Mouse (Mus musculus) telencephalon, adult 2 months (tissue): ENCODE measurements around the gene Gm614.

Source experiments
- DNase-seq: peaks from one replicate; pipeline ENCODE4 v3.0.0-alpha.2; 2011; ENCODE audit warnings: low read depth, low spot score

Gene Gm614

DNA sequence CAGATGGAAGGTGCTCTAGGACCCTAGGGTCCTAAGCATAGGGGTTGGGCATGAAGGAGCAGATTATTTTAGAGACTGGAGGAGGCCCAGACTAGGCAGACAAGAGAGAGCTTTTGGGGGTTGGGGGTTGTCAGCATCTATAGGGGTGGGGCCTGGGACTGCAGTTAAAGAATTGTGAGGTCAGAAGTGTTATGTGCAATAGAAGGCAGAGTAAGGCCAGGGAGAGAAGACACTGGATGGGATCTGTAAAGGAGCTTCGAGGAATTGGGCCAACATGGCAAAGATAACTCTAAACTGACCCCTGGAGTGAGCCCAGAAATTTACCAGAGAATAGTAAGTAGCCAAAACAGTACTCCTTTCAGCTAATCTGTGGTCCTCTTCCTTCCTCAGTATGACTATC, at the start of gene Gm614:
TSS of gene Gm614 (minus strand) at position 101 of the 400 bp plus-strand sequence.
- DNase-seq, result no peak

- peak; percentile 57 for DNase-seq
Observed at GRCm38 (mm10) chrX:101309299-101309698, 45.5 kb upstream of the Gm614 start.

DNA sequence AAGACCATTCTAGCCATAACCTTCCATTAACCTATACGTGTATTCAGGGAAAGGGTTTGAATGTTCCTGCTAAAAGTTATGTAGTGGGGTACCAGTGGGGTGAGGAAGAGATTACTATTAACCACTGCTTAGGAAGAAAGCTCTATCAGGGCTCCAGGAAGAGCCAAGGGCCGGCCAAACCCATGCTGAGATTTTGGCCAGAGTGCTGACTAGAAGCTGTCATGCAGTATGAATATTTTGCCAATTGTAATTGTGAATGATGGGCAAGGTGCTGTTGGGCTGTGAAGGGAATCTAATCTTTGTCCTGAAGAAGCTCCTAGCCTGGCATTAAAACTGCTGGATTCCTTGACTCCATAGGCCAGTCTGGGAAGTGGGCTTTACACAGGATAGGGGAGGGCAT, 40.9 kb upstream of the Gm614 start:
- no peak for DNase-seq

- DNase-seq, result no peak
Observed at GRCm38 (mm10) chrX:101301654-101302053, 37.9 kb upstream of the Gm614 start.

- DNase-seq, result peak; percentile 21
Observed at GRCm38 (mm10) chrX:101300427-101301030, 36.7 kb upstream of the Gm614 start.

- DNase-seq, result no peak
Observed at GRCm38 (mm10) chrX:101299473-101300426, 36.0 kb upstream of the Gm614 start.

GRCm38 (mm10) chrX:101299055-101299454, 35.3 kb upstream of the Gm614 start, which contains the start of gene Nlgn3:
Nlgn3 (plus strand) TSS chrX:101299168.
- DNase-seq, result no peak

- DNase-seq, result no peak
Observed at GRCm38 (mm10) chrX:101290111-101290510, 26.3 kb upstream of the Gm614 start.

DNA sequence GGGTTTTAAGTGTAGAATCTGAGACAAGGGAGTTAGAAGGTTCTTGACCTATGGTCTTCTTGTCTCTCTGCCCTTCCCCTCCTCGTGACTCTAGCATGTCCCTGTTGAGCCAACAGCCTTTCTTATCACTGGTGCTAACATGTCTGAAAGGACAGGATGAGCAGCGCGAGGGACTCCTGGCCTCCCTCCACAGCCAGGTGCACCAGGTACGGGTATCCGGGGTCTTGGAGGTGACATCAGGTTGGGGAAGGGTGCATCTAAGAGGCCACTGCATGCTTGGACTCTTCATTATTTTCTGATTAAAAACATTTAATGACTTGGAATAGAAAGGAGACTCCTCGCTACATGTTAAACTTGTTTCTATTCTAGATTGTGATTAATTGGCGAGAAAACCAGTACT, 25.2 kb upstream of the Gm614 start:
- DNase-seq, result no peak

DNA sequence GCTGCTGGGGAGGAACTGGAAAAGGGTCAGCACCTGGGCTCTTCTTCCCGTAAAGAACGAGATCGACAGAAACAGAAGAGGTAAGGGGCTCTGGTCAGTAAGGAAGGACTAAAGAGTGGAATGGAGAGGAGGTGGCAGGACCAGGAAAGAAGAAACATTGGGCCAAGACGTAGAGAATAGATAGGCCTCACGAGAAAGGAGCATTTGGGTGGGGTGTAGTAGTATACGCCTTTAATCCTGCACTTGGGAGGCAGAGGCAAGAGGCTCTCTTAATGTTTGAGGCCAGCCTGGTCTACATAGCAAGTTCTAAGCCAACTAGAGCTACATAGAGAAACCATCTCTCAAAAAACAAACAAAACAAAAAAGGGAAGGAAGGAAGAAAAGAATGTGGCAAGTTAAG, 24.6 kb upstream of the Gm614 start:
- DNase-seq, result no peak

- no peak for DNase-seq
Observed at GRCm38 (mm10) chrX:101287543-101287942, 23.8 kb upstream of the Gm614 start.

DNA sequence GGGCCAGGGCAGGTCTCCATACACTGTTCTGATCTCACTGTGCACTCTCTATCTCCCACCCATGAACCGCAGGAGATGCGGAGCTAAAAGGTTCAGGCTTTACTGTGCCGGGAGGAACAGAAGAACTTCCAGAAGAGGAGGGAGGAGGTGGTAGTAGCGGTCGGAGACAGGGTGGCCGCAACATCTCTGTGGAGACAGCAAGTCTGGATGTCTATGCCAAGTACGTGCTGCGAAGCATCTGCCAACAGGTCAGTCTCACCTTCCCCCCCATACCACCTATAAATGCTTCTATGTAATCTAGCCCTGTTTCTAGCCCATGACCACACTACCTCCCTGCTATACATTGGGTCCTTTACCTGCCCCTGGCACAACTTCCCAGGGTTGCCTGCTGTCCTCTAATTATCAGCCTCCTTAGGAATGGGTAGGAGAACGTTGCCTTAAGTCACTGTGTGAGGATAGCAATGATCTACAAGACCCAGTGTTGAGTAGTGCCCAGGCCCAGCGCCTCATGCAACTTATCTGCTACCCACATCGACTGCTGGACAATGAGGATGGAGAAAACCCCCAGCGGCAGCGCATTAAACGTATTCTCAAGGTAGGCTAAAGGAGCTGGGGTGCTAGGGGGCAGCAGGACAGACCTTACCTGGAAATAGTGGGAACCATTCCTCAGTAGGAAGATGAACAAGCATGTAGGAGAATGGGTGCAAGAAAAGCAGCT, 22.3 kb upstream of the Gm614 start:
- DNase-seq, result no peak

DNA sequence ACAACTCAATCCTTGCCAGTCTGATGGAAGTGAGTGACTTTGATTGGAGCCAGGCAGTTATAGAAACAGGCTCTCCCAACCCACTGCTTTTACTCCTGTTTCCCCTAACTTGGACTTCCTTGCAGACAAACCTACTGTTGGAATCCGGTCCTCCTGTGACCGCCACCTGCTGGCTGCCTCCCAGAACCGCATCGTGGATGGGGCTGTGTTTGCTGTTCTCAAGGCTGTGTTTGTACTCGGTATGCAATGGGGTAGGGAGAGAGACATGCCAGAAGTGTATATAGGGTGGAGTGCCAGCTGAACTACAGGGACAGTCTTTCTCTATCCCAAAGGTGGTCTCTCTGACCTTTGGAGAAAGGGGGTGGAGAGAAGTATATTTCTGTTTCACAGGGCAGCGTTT, 21.7 kb upstream of the Gm614 start:
- no peak for DNase-seq

- no peak for DNase-seq
Observed at GRCm38 (mm10) chrX:101282813-101283212, 19.0 kb upstream of the Gm614 start.

DNA sequence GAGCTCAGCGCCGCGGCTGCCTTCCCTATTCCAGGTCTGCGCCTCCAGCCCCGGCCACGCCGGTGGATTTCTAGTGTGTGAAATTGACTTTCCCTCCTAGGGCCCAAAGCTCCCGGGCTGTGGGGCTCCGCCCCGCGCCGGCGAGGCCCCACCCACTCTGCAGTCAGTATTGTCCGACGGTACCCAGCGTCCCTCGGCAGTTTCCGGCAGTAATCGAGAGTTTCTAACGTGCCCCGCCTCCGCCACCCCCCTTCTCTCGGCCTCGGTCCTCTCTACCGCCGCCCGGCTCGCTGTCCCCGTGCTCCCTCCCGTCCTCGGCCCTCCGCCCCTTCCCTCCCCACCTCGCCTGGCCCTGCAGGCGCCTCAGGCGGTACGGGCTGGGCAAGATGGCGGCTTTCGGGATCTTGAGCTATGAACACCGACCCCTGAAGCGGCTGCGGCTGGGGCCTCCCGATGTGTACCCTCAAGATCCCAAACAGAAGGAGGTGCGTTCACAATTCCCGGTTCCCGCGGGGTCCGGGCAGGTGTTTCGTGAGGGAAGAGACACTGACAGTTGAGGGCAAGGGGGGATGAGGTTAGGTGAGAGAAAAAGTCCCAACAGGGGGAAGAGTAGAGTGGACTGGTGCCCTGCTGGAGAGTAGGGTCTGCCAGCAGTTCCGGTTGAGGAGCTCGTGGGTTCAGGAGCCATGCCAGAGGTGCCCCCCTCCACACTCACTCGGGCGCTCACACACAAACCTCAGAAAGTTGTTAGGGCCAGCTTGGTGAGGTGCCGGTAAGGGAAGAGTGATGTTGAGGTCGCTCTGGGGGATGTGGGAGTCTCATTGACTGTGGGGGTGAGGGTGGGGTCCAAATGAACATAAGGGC, 10.3 kb upstream of the Gm614 start, which contains the start of gene Med12:
TSS of gene Med12 (plus strand) at position 156 of the 864 bp plus-strand sequence.
- peak; percentile 57 for DNase-seq

- DNase-seq, result no peak
Observed at GRCm38 (mm10) chrX:101273410-101273809, 9.6 kb upstream of the Gm614 start.

DNA sequence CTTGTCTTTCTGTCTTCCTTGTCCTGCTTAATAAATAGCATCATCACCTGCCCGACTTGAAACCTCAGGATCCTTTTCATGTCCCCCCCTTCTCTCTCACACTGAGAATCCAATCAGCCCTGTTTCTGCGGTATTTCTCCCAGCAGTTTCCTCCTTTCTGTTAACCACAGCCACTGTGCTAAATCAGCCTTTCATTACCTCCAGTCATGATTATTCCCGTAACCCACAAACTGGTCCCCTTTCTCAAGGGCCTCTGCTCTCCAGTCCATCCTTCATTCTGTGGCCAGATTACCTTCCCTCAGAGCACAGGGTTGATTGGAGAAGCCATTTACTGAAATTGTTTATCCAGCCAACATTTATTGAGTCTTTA, 4.9 kb upstream of the Gm614 start, which contains the start of gene Gm20489:
TSS of gene Gm20489 (minus strand) at position 269 of the 370 bp plus-strand sequence.
- no peak for DNase-seq

DNA sequence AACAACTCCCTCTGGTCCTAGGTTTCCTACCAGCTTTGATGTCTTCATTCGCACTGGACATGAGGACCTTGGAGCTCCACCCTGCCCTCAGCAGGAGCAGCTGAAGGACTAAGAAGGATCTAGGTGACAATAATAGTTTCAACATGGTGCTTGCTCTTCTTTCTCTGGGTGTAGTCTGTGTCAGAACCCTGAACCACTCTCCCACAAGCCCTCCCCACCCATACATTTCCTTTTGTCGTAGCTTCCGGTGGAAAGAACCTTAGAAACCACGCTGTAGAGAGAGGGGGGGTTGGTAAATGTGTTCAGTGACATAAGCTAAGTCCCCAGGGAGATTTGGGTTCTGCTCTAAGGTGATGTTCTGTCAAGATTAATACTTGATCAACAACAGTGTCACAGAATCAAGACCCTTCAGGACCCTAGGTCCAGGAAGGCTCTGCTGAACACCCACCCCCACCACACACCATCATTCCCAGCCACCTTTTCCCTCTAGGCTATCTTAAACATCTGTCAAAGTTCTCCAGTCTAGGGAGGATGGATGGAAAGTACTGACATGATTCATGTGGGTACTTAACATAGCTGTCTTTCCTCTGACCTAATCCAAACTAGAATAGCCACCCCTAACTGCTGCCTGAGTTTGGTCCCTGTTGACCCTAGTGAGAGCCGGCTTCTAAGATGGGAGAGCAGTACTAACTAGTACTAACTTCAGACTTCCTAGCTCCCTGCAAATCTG, 4.4 kb upstream of the Gm614 start, which contains the start of gene Il2rg:
TSS of gene Il2rg (minus strand) at position 231 of the 730 bp plus-strand sequence.
- no peak for DNase-seq

- DNase-seq, result no peak
Observed at GRCm38 (mm10) chrX:101266631-101267030, 2.8 kb upstream of the Gm614 start.
